Mouse (Mus musculus): ENCODE measurements around the gene Papss1.

Papss1 gene

GRCm38 (mm10) chr3:131586818-131587217 is 22.2 kb downstream of the Papss1 start:
- DNase-seq (ENCODE audit: low spot score), result no peak

- no peak for DNase-seq (ENCODE audit: low spot score)
These were observed 23.4 kb downstream of the Papss1 start for GRCm38 (mm10) chr3:131587959-131588358.

- no peak for DNase-seq (ENCODE audit: low spot score)
These were observed 28.7 kb downstream of the Papss1 start for GRCm38 (mm10) chr3:131593143-131593798.

DNA sequence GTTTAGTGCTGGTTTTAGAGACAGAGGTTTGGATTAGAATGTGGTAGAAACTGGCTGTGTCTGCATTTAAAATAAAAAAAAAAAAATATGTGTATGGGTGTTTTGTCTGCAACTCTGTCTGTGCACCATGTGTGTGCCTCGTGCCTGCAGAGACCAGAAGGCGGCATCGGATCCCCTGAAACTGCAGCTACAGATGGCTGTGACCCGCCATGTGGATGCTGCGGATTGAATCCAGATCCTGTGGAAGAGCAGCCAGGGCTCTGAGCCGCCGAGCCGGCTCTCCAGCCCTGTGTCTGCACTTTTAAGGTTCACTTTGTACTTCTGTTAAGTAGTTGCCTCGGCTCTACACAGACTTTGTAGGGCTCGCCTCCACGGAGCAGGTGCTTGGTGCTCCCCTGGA is 29.8 kb downstream of the Papss1 start:
- no peak for DNase-seq (ENCODE audit: low spot score)

GRCm38 (mm10) chr3:131595546-131596245 is 31.1 kb downstream of the Papss1 start:
- peak; percentile 25 for DNase-seq (ENCODE audit: low spot score)

- DNase-seq (ENCODE audit: low spot score), result no peak
These were observed 36.2 kb downstream of the Papss1 start for GRCm38 (mm10) chr3:131600726-131601125.

DNA sequence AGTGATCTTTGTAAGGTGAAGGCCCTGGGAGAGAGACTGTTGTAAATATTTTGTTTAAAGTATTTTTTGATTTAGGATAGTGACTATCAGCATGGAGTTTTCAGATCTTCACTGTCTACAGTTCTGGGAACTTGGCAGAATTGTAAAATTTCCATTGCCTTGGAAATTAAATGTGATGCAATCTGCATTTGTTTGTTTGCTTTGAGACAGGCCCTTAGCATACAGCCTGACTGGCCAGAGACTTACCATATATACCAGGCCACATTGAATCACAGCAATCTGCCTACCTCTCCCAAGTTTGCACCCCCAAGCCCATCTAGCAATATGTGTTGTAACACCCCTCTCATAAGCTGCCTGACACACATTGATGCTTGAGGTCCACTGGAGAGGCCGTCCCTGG is 36.8 kb downstream of the Papss1 start:
- no peak for DNase-seq (ENCODE audit: low spot score)

DNA sequence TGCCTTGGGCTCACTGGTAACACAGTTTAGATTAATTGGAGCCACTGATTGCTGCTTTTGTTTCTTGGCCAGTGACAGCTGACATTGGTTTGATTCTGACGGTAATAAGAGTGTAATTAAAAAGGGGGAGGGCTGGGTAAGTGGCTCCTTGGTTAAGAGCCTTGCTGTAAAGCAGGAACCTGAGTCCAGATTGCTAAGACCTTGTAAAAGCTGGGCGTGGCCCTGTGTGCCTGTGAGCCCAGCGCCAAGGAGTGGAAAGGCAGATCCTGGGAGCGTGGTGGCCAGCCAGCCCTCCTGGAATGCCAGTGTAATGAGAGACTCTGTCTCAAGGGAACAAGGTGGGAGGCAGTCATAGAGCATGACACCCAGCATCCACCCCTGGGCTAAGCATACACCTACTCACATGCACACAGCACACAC is 38.4 kb downstream of the Papss1 start:
- no peak for DNase-seq (ENCODE audit: low spot score)

GRCm38 (mm10) chr3:131608112-131608511 is 43.5 kb downstream of the Papss1 start:
- no peak for DNase-seq (ENCODE audit: low spot score)

GRCm38 (mm10) chr3:131609651-131610050 is 45.1 kb downstream of the Papss1 start:
- no peak for DNase-seq (ENCODE audit: low spot score)

DNA sequence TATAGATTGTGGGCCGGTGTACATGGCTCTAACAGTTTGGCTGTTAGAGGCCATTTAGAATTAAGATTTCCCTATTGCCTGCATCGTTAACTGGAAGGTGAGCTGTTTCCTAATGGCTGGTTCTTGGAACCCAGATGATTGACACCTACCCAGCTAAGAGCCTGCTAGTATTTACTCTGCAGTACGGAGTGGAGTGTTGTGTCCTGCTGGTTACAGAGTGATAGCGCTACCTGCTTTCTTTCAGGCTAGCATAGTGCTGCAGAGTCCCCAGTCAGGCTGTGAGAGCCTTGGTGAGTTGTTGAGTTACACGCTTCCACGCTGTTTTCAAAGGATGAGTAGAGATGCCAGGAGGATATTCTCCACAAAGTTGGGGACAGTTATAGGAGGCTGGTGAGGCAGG is 46.0 kb downstream of the Papss1 start:
- no peak for DNase-seq (ENCODE audit: low spot score)

- DNase-seq (ENCODE audit: low spot score), result no peak
These were observed 48.3 kb downstream of the Papss1 start for GRCm38 (mm10) chr3:131612847-131613246.

GRCm38 (mm10) chr3:131614056-131614455 is 49.5 kb downstream of the Papss1 start:
- DNase-seq (ENCODE audit: low spot score), result no peak

GRCm38 (mm10) chr3:131618580-131619338 is 54.2 kb downstream of the Papss1 start:
- DNase-seq (ENCODE audit: low spot score), result no peak

DNA sequence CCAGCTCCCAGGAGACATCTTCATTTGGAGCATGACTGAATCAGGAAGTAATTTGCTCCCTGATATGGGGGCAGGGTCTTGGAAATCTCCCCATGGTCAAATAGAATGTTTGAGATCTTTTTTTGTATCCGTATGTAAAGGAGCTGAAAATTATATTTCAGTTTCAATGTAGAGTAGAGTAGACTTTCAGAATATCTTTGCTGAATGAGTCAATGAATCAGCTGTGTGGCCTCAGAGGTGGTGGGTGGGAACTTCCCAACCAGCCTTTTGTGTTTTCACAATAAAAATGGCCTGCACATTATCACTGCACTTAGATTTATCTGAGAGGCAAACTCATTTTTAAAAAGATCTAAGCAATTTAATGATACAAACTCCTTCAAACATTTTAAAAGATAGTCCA is 58.6 kb downstream of the Papss1 start:
- DNase-seq (ENCODE audit: low spot score), result no peak

- DNase-seq (ENCODE audit: low spot score), result no peak
These were observed 59.5 kb downstream of the Papss1 start for GRCm38 (mm10) chr3:131624063-131624462.

- DNase-seq (ENCODE audit: low spot score), result no peak
These were observed 62.9 kb downstream of the Papss1 start for GRCm38 (mm10) chr3:131627476-131627875.

GRCm38 (mm10) chr3:131628265-131628664 is 63.7 kb downstream of the Papss1 start:
- DNase-seq (ENCODE audit: low spot score), result no peak

DNA sequence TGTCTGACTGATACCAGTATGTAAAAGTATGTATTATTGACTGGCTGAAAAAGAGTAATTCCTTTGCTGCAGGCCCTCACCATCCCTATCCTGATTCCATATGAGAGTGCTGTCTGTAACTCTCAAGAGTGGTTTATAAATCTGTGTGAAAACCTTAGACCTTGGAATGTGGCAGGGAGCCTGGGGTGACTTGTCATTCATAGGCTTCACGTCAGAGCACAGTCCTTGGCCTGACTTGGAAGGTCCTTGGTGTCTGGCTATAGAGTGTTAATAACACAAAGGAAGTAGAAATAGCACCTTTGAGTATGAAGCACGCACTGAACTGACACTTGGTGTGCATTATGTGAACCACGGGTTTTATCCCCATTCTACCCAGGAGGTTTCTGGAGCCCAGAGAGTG is 64.4 kb downstream of the Papss1 start:
- DNase-seq (ENCODE audit: low spot score), result no peak

GRCm38 (mm10) chr3:131630407-131631317 is 66.1 kb downstream of the Papss1 start:
- no peak for DNase-seq (ENCODE audit: low spot score)

- no peak for DNase-seq (ENCODE audit: low spot score)
These were observed 66.8 kb downstream of the Papss1 start for GRCm38 (mm10) chr3:131631318-131631870.

- no peak for DNase-seq (ENCODE audit: low spot score)
These were observed 69.5 kb downstream of the Papss1 start for GRCm38 (mm10) chr3:131634091-131634490.

Measured in ovary, adult 18-20 months (tissue).